Mouse (Mus musculus) C2C12 (cell line): ENCODE results near the gene Hectd4.

ENCODE experiments used
- CEBPB ChIP-seq: IDR thresholded peaks from one replicate; pipeline ENCODE4 v1.6.1; 2011; ENCODE audit warnings: low read depth, mild to moderate bottlenecking, control low read depth, moderate library complexity
- CTCF ChIP-seq: IDR thresholded peaks from one replicate; pipeline ENCODE4 v1.5.1; 2011; ENCODE audit not compliant: control insufficient read depth, insufficient read depth, insufficient read length
- MYOD1 ChIP-seq: IDR thresholded peaks from one replicate; pipeline ENCODE4 v1.6.1; 2011; ENCODE audit warnings: low read depth; ENCODE audit not compliant: control insufficient read depth, insufficient read length
- MYOG ChIP-seq: IDR thresholded peaks from one replicate; pipeline ENCODE4 v1.6.1; 2011; ENCODE audit not compliant: control insufficient read depth, insufficient read length; ENCODE audit errors: extremely low read depth

- no peak for TF ChIP-seq CTCF
- TF ChIP-seq CEBPB: no peak
- no peak for TF ChIP-seq MYOD1
- TF ChIP-seq MYOG: no peak
Measured at GRCm38 (mm10) chr5:121210601-121210924, 9.5 kb upstream of the Hectd4 start.
